Mouse (Mus musculus): ENCODE results near the gene St6galnac5.
"Not testable (repeated sequence)": the region's sequence is repeated elsewhere in the genome, so short reads cannot be mapped to it uniquely, and the experiment has no call there.

Gene St6galnac5

DNA sequence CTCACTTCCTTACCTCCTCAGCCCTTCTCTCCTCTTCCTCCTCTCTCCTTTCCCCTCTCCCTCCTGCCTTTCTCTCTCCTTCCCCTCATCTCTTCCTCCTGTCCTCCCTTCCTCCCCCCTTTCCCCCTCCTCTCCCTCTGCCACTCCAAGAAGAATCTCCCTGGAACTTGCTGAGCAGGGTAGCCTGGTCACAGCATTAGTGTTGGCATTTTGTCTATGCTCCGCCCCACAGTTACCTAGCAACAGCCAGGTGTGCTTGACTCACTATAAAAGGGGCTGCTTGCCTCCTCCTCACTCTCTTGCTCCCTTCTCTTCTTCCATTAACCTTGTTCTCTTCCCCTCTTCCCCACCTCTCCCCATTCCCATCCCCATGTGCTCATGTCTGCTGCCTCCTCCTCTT is 120.1 kb downstream of the St6galnac5 start:
- no peak for DNase-seq

DNA sequence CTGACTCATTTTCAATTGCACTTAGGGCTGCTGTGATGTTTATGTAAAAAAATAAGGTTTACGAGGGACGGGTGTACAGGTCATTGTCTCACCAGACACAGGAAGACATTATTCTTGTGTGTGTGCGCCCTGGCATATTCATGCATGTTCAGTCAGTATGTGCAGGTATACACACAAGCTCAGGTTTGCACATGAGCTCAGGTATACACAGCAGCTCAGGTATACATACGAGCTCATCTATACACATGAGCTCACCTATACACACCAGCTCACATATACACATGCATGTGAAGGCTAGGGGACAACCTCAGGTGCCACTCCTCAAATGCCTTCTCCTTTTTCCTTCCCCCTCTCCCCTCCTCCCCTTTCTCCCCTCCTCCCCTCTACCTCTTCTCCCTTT is 120.6 kb downstream of the St6galnac5 start:
- DNase-seq, result no peak

DNA sequence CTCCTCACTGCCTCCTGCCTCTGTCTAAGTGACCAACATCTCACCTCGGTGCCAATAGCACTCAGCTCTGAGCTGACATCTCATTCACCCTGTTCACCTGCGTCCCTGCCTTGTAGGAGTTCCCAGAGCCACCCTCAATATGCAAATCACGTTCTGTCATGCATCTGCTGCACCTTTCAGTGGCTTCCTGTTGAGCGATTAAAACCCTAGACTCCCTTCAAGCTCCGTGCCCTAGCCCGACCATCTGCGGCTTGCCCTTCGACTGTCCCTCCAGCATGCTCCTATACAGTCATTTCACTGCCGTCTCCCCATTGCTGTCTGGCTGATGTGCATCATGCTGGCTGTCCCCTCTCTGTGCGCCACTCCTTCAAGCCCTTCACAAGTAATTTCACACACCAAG is 126.0 kb downstream of the St6galnac5 start:
- no peak for DNase-seq

DNA sequence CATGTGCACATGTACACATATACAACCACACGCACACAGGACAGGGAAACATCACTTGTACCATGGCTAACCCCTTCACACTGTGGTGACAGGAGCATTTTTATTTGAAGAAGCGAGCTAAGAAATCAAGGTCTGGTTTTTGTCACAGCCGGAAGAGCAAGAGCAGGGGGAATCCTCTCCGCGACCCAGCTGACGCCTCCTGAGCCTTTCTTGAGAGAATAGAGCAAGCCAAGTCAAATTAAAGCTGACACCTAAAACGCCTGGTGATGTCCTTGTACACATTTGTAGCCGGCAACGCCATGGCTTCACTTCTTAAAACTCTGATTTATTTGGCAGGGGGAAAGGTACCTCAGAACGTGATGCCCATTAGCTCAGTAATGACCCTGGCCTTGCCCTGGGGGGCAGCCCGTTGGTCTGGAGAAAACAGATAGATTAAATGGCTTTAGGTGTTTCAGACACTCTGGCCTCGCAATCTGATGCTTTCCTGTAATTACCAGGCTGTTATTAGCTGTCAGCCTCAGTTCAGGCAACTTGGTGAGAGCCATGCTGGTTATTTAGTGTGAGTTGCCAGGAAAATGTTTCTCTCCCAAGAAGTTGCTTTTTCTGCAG is 126.9 kb downstream of the St6galnac5 start:
- DNase-seq, result no peak

DNA sequence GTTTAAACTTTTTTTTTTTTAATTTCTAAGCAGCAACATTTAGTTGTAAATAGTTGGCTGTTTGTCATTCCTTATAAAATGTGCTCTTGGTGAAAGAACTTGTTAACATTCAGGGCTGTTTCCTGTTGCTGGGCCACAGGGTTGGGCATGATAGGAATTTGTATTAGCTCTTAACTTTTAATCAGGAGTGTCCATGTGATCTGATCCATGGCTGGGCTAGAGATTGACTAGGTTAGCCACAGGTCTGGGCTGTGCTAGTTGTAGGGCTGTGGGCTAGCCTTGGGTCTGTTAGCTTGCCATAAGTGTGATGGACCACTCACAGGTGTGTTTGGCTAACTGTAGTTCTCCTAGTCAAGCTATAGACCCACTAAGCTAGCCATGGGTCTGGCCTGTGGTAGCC is 138.1 kb downstream of the St6galnac5 start:
- DNase-seq, result no peak

DNA sequence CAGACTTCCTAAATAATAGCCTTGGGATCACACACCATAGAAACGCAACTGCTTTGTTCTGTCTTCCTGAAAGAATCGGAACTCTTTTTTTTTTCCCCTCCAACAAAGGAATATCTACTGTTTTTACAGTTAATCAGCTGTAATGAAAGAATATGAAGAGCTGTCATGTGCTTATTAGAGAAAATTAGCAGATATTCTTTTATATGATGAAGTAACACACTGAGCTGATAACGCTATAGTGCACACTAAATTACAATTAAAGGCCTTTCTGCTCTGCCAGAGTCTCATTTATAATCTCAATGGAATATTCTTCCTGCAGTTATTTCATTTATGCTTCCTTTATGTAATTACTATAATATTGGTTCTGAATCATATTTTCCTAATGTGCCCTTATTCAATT is 139.4 kb downstream of the St6galnac5 start:
- no peak for DNase-seq

DNA sequence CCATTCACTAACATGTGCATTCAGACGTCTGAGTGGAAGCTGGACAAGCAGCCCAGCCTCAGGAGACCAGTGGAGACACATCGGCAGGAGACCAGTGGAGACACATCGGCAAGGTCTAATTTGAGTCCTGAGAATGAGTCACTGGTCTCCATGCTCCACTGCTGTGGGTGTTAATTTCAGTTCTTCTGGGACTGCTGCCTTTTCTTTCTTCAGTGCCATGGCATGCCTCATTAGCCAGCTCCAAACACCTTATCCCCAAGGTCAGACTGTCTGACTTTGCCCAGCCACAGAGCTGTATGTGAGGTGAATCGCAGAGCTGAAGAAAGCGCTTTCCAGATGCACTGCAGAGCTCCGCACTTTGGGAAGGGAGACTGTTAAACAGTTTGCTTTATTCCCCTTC is 140.8 kb downstream of the St6galnac5 start:
- peak; percentile 39 for DNase-seq

GRCm38 (mm10) chr3:152837938-152838337 is 144.1 kb downstream of the St6galnac5 start:
- DNase-seq, result no peak

DNA sequence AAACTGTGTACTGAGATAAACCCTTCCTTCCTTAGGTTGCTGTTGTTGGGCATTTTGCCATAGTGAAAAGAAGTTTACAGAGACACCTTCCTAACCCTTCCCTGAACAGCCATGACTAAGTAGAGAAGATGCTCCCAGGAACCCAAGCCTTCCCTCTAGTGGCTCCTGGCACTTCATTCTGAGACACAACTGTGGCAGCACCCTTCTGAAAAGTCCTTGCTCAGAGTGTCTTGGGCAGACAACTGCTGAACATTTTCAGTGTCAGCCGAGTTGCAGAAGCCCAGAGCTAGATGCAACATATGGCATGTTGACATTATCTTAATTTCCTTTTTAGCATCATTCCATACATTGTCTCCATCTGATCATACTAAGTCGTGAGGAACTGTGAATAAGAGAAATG is 144.6 kb downstream of the St6galnac5 start:
- no peak for DNase-seq

DNA sequence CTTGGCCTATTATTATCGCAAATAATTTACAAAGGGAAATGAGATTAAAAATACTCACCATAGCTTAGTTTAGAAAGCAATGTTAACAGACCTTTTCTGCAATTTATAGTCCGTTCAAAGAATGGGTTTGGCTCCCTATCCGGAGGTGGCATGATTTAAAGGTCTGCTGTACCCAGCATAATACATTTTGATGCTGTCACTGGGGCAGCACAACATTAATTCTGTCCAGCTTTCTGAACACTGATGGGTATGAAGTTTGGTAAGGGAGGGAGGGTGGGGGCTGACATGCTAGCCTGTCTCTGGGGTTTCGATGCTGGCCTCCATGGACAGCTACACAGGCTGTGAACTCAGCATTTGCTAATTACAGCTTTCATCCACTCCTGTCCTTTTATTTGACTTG is 149.6 kb downstream of the St6galnac5 start:
- no peak for DNase-seq

- DNase-seq, result no peak
Observed at GRCm38 (mm10) chr3:152831974-152832373, 150.1 kb downstream of the St6galnac5 start.

- DNase-seq, result no peak
Observed at GRCm38 (mm10) chr3:152831377-152831776, 150.7 kb downstream of the St6galnac5 start.

- DNase-seq, result peak; percentile 38
Observed at GRCm38 (mm10) chr3:152821202-152821601, 160.8 kb downstream of the St6galnac5 start.

- DNase-seq, result no peak
Observed at GRCm38 (mm10) chr3:152820406-152820805, 161.6 kb downstream of the St6galnac5 start.

DNA sequence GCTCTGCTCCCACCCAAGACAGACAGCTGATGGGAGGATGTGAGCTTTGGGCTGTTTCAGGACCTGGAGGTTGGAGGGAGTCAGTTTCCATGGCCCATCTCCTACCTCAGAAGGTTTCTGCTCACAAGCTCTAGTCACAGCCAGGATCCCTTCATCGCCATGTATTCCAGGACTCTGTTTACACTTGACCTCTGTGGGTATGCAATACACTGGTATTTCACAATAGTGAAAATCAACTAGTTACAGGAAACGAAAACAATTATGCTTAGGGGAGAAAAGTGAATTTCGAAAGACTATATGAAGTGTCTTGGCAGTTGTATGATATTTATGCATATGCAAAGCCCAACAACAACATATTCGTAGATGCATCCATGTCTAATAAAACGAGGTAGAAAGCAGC is 166.9 kb downstream of the St6galnac5 start:
- no peak for DNase-seq

DNA sequence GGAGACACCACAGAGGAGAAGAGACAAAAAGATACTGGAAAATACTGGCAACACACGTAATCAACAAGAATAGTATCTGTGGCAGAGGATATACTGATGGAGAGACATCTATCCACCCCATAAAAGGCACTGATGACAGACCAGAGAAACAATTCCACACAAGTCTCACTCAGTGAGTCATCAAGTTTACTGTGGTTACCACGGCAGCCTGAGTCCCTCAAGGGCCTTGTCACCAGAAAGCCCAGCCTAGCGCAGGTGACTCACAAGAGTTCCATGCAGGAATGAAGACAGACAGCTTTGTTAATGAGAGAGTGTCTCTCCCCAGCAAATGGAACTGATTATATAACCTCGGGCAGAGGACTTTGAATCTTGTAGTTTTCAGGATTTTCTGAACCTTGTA is 168.1 kb downstream of the St6galnac5 start:
- DNase-seq, result no peak

DNA sequence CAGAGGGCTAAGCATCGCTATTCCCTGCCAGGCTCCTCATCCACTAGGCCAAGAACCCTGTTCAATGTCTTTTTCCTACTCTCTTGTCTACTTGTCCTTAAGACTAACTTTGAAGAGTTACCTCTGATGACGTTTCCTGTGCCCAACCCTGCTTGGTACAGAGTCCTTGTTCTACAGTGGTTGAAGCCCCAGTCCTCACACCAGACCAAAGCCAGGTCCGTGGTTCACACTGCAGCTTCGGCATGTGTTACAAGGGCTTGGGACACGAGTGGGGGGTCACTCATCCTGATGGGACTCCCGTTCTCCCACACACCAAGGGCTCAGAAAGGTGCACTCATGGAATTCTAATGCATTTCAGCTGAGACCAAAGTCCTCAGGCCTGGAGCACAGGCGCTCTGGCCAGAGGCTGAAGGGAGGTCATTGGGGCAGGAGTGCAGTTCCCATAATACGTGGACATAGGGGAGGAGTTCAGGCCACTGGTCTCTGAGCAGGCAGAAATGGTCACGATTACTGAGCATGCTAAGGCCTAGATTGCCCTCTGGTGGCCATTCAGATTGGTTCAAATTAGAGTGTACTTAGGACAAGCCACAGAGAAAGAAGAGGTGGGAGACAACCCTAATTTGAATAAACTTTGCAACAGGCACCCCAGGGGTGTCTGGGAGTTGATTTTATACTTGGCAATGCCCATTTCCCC is 182.2 kb downstream of the St6galnac5 start:
- DNase-seq, result peak; percentile 80

GRCm38 (mm10) chr3:152797354-152797753 is 184.7 kb downstream of the St6galnac5 start:
- no peak for DNase-seq

DNA sequence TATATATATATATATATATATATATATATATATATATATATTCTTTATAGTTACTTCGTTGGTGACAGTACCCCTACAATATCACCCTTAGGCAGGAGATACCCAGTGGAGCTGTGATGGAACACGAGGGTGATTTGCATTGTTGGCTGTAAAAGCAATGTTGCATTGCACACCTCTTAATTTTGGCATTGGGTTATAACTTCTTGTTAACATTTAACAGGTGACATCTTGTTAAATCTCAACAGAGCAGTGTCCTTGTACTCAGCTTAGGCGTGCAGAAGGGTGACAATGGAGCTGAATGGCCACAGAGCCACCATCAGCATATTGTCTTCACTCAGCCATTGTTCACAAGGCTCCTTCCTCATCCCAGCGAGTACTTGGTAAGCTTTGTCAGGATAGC is 185.8 kb downstream of the St6galnac5 start:
- DNase-seq, result peak; percentile 16

- no peak for DNase-seq
Observed at GRCm38 (mm10) chr3:152793006-152793405, 189.0 kb downstream of the St6galnac5 start.

- peak; percentile 51 for DNase-seq
Observed at GRCm38 (mm10) chr3:152792601-152793000, 189.4 kb downstream of the St6galnac5 start.

- DNase-seq, result not testable (repeated sequence)
Observed at GRCm38 (mm10) chr3:152788301-152788953, 193.6 kb downstream of the St6galnac5 start.

- DNase-seq, result not testable (repeated sequence)
Observed at GRCm38 (mm10) chr3:152784353-152784752, 197.7 kb downstream of the St6galnac5 start.

- peak; percentile 54 for DNase-seq
Observed at GRCm38 (mm10) chr3:152783792-152784191, 198.3 kb downstream of the St6galnac5 start.

Measured in kidney, adult 11 months (tissue).